Mouse (Mus musculus): ENCODE measurements around the gene Fbxl7.

The Fbxl7 gene

GRCm38 (mm10) chr15:26717952-26718351, 177.4 kb downstream of the Fbxl7 start:
- in situ Hi-C loops (cut with MboI; ENCODE audit: low pct_unique_long_range_greater_than_20kb in 1 of 2, low sequenced_read_pairs in 2 of 2, unreplicated experiment in 1 of 2) = no loop called here

GRCm38 (mm10) chr15:26716181-26716580, 179.2 kb downstream of the Fbxl7 start:
- in situ Hi-C loops (cut with MboI; ENCODE audit: low pct_unique_long_range_greater_than_20kb in 1 of 2, low sequenced_read_pairs in 2 of 2, unreplicated experiment in 1 of 2) = no loop called here

GRCm38 (mm10) chr15:26715635-26716034, 179.7 kb downstream of the Fbxl7 start:
- in situ Hi-C loops (cut with MboI; ENCODE audit: low pct_unique_long_range_greater_than_20kb in 1 of 2, low sequenced_read_pairs in 2 of 2, unreplicated experiment in 1 of 2) = no loop called here

GRCm38 (mm10) chr15:26712271-26712670, 183.1 kb downstream of the Fbxl7 start:
- in situ Hi-C loops (cut with MboI; ENCODE audit: low pct_unique_long_range_greater_than_20kb in 1 of 2, low sequenced_read_pairs in 2 of 2, unreplicated experiment in 1 of 2) = no loop called here

- in situ Hi-C loops (cut with MboI; ENCODE audit: low pct_unique_long_range_greater_than_20kb in 1 of 2, low sequenced_read_pairs in 2 of 2, unreplicated experiment in 1 of 2) = no loop called here
These were observed 190.4 kb downstream of the Fbxl7 start for GRCm38 (mm10) chr15:26704966-26705365.

GRCm38 (mm10) chr15:26703156-26703840, 192.1 kb downstream of the Fbxl7 start:
- in situ Hi-C loops (cut with MboI; ENCODE audit: low pct_unique_long_range_greater_than_20kb in 1 of 2, low sequenced_read_pairs in 2 of 2, unreplicated experiment in 1 of 2) = no loop called here

GRCm38 (mm10) chr15:26701949-26702675, 193.3 kb downstream of the Fbxl7 start:
- in situ Hi-C loops (cut with MboI; ENCODE audit: low pct_unique_long_range_greater_than_20kb in 1 of 2, low sequenced_read_pairs in 2 of 2, unreplicated experiment in 1 of 2) = no loop called here

GRCm38 (mm10) chr15:26693075-26693474, 202.3 kb downstream of the Fbxl7 start:
- in situ Hi-C loops (cut with MboI; ENCODE audit: low pct_unique_long_range_greater_than_20kb in 1 of 2, low sequenced_read_pairs in 2 of 2, unreplicated experiment in 1 of 2) = no loop called here

GRCm38 (mm10) chr15:26688472-26689104, 206.8 kb downstream of the Fbxl7 start:
- in situ Hi-C loops (cut with MboI; ENCODE audit: low pct_unique_long_range_greater_than_20kb in 1 of 2, low sequenced_read_pairs in 2 of 2, unreplicated experiment in 1 of 2) = no loop called here

- in situ Hi-C loops (cut with MboI; ENCODE audit: low pct_unique_long_range_greater_than_20kb in 1 of 2, low sequenced_read_pairs in 2 of 2, unreplicated experiment in 1 of 2) = no loop called here
These were observed 207.7 kb downstream of the Fbxl7 start for GRCm38 (mm10) chr15:26687729-26688128.

GRCm38 (mm10) chr15:26682279-26682678, 213.1 kb downstream of the Fbxl7 start:
- in situ Hi-C loops (cut with MboI; ENCODE audit: low pct_unique_long_range_greater_than_20kb in 1 of 2, low sequenced_read_pairs in 2 of 2, unreplicated experiment in 1 of 2) = no loop called here

- in situ Hi-C loops (cut with MboI; ENCODE audit: low pct_unique_long_range_greater_than_20kb in 1 of 2, low sequenced_read_pairs in 2 of 2, unreplicated experiment in 1 of 2) = no loop called here
These were observed 222.0 kb downstream of the Fbxl7 start for GRCm38 (mm10) chr15:26673239-26673859.

GRCm38 (mm10) chr15:26654988-26655387, 240.4 kb downstream of the Fbxl7 start:
- in situ Hi-C loops (cut with MboI; ENCODE audit: low pct_unique_long_range_greater_than_20kb in 1 of 2, low sequenced_read_pairs in 2 of 2, unreplicated experiment in 1 of 2) = no loop called here

GRCm38 (mm10) chr15:26642563-26642962, 252.8 kb downstream of the Fbxl7 start:
- in situ Hi-C loops (cut with MboI; ENCODE audit: low pct_unique_long_range_greater_than_20kb in 1 of 2, low sequenced_read_pairs in 2 of 2, unreplicated experiment in 1 of 2) = loop anchor here (25.0 kb wide), 2 partner anchors 545 to 570 kb away; no protein-coding TSS in a partner anchor

- in situ Hi-C loops (cut with MboI; ENCODE audit: low pct_unique_long_range_greater_than_20kb in 1 of 2, low sequenced_read_pairs in 2 of 2, unreplicated experiment in 1 of 2) = loop anchor here (25.0 kb wide), 2 partner anchors 548 to 573 kb away; no protein-coding TSS in a partner anchor
These were observed 255.7 kb downstream of the Fbxl7 start for GRCm38 (mm10) chr15:26639726-26640125.

GRCm38 (mm10) chr15:26635591-26635990, 259.8 kb downstream of the Fbxl7 start:
- in situ Hi-C loops (cut with MboI; ENCODE audit: low pct_unique_long_range_greater_than_20kb in 1 of 2, low sequenced_read_pairs in 2 of 2, unreplicated experiment in 1 of 2) = loop anchor here (25.0 kb wide), 2 partner anchors 552 to 577 kb away; no protein-coding TSS in a partner anchor

GRCm38 (mm10) chr15:26628181-26628580, 267.2 kb downstream of the Fbxl7 start:
- in situ Hi-C loops (cut with MboI; ENCODE audit: low pct_unique_long_range_greater_than_20kb in 1 of 2, low sequenced_read_pairs in 2 of 2, unreplicated experiment in 1 of 2) = loop anchor here (25.0 kb wide), 2 partner anchors 559 to 584 kb away; no protein-coding TSS in a partner anchor

GRCm38 (mm10) chr15:26623242-26623641, 272.1 kb downstream of the Fbxl7 start:
- in situ Hi-C loops (cut with MboI; ENCODE audit: low pct_unique_long_range_greater_than_20kb in 1 of 2, low sequenced_read_pairs in 2 of 2, unreplicated experiment in 1 of 2) = no loop called here

- in situ Hi-C loops (cut with MboI; ENCODE audit: low pct_unique_long_range_greater_than_20kb in 1 of 2, low sequenced_read_pairs in 2 of 2, unreplicated experiment in 1 of 2) = no loop called here
These were observed 275.1 kb downstream of the Fbxl7 start for GRCm38 (mm10) chr15:26620279-26620678.

Measured in mouse embryonic stem cell (cell line).